Mouse (Mus musculus): ENCODE results near the gene Arhgef12.

DNA sequence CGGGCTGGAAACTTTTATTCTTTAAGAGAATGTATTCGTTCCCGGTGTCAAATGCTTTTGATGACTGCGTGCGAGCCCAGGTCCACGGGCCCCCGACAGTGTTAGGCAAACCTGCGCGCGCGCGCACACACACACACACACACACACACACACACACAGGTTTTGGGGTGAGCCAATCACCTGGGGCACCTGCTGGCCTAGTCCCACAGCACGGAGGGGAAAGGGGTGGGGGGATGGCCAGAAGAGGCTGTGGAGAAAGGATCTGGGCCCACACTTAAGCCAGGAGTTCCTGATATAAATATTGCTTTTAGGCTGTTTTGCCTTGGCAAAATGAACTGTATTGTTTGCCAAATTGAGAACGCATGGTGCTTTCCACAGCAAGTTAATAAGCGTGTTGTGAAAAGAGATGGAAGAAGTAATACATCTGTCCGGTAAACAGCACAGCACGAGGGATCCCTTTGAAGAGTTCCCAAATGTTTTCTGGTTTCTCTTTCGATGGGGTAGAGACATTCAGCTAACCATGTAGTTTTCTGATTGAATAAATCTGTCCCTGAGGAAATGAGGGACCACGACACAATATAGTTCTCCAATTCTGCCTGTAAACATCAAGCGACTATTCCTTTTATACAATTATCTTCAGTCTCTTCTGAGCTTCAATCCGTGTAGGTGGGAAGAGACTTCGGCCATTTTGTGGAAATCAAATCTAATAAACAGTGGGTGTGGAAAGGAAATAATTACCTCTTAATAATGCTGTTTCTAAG is 433 bp downstream of the Arhgef12 start:
- TF ChIP-seq CTCF (IDR thresholded peaks at IDR 0.05; ENCODE audit: borderline replicate concordance, control insufficient read depth, extremely low read depth, insufficient read depth, low read length, poor library complexity) (no peak), POLR2A (IDR thresholded peaks at IDR 0.05; ENCODE audit: control insufficient read depth, extremely low read depth, insufficient read depth, low read length, poor library complexity) (no peak)
